Mouse (Mus musculus) ovary, postnatal 14 days (tissue): Measurements from ENCODE around the gene Nrap.
"Not testable (repeated sequence)": the region's sequence is repeated elsewhere in the genome, so short reads cannot be mapped to it uniquely, and the experiment has no call there.

Experiments used
- DNase-seq: peaks from one replicate; pipeline ENCODE4 v3.0.0; 2022; ENCODE audit warnings: low spot score

Nrap gene

GRCm38 (mm10) chr19:56389879-56390278 lies at the start of gene Nrap:
TSS of gene Nrap (minus strand) at chr19:56390037.
- no peak for DNase-seq

GRCm38 (mm10) chr19:56439072-56439434 lies 49.2 kb upstream of the Nrap start:
- no peak for DNase-seq

- no peak for DNase-seq
These were observed 48.7 kb upstream of the Nrap start for GRCm38 (mm10) chr19:56438357-56439071.

GRCm38 (mm10) chr19:56436380-56436779 lies 46.5 kb upstream of the Nrap start:
- DNase-seq = no peak

- no peak for DNase-seq
These were observed 43.7 kb upstream of the Nrap start for GRCm38 (mm10) chr19:56433581-56433980.

GRCm38 (mm10) chr19:56432706-56433105 lies 42.9 kb upstream of the Nrap start:
- no peak for DNase-seq

- DNase-seq = no peak
These were observed 40.5 kb upstream of the Nrap start for GRCm38 (mm10) chr19:56430369-56430768.

GRCm38 (mm10) chr19:56425492-56425891 lies 35.7 kb upstream of the Nrap start:
- DNase-seq = no peak

- no peak for DNase-seq
These were observed 35.0 kb upstream of the Nrap start for GRCm38 (mm10) chr19:56424606-56425395.

- no peak for DNase-seq
These were observed 33.5 kb upstream of the Nrap start for GRCm38 (mm10) chr19:56423370-56423769.

- DNase-seq = peak; percentile 87
These were observed 32.9 kb upstream of the Nrap start for GRCm38 (mm10) chr19:56422476-56423338.

GRCm38 (mm10) chr19:56420345-56420744 lies 30.5 kb upstream of the Nrap start:
- no peak for DNase-seq

GRCm38 (mm10) chr19:56419452-56419851 lies 29.6 kb upstream of the Nrap start:
- DNase-seq = no peak

GRCm38 (mm10) chr19:56418404-56418803 lies 28.6 kb upstream of the Nrap start:
- DNase-seq = no peak

GRCm38 (mm10) chr19:56409884-56410283 lies 20.0 kb upstream of the Nrap start:
- not testable (repeated sequence) for DNase-seq

GRCm38 (mm10) chr19:56406581-56406980 lies 16.7 kb upstream of the Nrap start:
- no peak for DNase-seq

- no peak for DNase-seq
These were observed 16.0 kb upstream of the Nrap start for GRCm38 (mm10) chr19:56405824-56406223.

GRCm38 (mm10) chr19:56401864-56402263 lies 12.0 kb upstream of the Nrap start:
- no peak for DNase-seq

GRCm38 (mm10) chr19:56400200-56400599 lies 10.4 kb upstream of the Nrap start:
- DNase-seq = peak; percentile 72

- DNase-seq = no peak
These were observed 8.6 kb upstream of the Nrap start for GRCm38 (mm10) chr19:56398528-56398795.

- no peak for DNase-seq
These were observed 8.1 kb upstream of the Nrap start for GRCm38 (mm10) chr19:56397663-56398527.
